Mouse (Mus musculus): ENCODE data around the gene Susd4. TPM values are rescaled to one million over a fixed set of nuclear protein-coding genes. Genes with fewer than 3 reads are reported as not detected.
A peak's percentile ranks its signal among the peaks of the same experiment; 100 is the strongest.

Susd4 gene
- total RNA-seq, 2 experiments from 2014 or later: not detected

DNA sequence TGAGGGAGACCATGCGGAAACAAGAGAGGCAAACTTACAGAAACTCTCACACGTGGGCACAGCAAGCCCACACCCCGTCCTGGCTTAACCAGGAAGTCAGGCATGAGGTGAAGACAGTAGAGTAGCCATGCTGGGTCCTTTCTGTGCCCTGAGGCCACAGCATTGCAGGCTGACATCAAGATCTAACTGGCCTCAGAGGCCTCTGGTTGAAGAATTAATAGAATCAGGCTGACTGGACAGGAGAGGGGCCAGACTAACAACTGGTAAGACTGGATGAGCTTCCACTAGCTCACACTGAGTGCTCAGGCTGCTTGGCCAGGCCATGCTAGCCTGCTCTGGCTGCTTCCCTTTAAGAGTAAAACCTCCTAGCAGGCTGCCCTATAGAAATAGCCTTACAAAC, 145.4 kb downstream of the Susd4 start:
- ATAC-seq (replicated peaks; ENCODE audit: poor library complexity, severe bottlenecking): no peak

DNA sequence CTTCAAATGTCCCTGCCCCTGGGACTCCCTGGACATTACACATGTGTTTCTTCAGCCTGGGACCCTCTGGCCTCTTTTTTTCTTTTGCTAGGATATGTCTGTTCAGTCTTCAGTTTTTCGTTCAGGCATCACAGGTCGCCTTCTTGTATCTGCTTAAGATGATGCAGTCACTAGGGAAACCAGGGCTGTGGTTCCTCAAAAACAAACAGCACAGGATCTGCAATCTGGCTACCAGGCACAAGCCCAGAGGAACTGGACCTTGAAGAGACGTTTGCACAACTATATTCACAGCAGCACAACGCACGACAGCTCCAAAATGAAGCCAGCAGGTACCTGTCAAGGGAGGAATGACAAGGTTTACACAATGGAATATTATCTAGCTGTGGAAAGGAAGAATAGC, 145.9 kb downstream of the Susd4 start:
- ATAC-seq (replicated peaks; ENCODE audit: poor library complexity, severe bottlenecking): peak; percentile 45

DNA sequence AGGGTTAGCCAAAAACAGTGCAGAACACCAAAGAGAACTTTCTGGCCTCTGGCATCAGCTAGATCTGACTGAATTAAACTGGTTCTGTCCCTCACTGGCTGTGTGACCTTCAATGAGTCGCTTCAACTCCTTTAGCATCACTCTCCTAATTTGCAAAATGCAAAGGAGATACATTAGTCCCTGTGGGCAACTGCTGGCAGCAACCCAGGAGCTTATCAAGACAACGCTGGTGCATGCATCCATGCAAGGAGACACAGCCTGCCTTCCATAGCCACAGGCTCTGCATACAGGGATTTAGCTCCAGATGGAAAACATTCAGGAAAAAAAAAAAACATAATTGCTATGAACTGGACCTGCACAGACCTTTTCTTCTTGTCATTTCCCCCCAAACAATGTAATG, 148.9 kb downstream of the Susd4 start:
- no peak for ATAC-seq (replicated peaks; ENCODE audit: poor library complexity, severe bottlenecking)

DNA sequence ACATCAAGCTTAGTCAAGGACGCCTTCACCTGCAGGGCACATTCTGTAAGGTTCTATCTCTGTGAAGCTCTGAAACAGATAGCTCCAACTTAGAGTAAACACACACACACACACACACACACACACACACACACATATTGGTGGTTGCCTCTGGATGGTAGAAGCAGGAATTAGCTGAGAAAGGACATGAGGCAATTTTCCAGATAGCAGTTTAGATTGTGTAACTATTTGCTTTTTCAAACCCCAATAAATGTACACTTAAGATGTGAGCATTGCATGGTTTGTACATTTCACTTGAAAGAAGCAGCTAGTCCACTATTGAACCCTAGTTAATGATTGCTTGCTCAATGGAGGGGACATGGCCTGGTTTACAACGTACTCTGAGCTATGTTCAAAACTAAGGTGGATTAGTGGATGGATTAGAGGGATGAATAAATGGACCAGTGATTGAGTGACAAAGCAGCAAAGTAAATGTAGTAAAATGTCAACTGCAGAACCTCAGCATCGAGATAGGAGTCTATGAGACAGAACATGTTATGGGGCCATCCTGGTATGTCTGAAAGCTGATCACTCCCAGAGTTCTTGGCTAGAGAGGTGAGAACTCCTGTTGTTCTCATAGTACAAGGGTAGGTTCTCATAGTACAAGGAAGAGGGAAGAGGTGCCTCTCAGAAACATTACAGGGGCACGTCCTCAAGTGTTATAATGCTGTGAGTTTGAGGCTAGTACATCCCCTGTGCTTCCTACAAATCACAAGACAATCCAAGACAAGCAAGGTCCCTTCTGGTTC, 150.7 kb downstream of the Susd4 start:
- ATAC-seq (replicated peaks; ENCODE audit: poor library complexity, severe bottlenecking): peak; percentile 26

DNA sequence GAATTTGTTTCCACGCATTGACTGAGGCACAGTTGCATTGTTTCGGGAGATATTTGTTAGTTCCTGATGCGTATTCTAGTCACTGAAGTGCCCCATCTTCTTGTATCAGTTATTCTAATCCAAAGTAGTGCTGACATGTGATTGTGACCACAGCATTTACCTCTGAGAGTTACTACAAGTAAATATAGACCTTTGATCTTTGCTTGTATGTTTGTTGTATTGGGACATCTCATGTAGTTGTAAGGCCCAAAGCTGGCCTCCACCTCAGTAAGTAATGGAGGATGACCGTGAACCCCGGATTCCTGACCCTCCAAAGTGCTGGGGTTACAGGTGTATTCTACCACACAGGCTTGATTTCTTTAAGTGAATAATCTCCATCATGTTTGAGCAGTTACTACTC, 152.5 kb downstream of the Susd4 start:
- ATAC-seq (replicated peaks; ENCODE audit: poor library complexity, severe bottlenecking): no peak

DNA sequence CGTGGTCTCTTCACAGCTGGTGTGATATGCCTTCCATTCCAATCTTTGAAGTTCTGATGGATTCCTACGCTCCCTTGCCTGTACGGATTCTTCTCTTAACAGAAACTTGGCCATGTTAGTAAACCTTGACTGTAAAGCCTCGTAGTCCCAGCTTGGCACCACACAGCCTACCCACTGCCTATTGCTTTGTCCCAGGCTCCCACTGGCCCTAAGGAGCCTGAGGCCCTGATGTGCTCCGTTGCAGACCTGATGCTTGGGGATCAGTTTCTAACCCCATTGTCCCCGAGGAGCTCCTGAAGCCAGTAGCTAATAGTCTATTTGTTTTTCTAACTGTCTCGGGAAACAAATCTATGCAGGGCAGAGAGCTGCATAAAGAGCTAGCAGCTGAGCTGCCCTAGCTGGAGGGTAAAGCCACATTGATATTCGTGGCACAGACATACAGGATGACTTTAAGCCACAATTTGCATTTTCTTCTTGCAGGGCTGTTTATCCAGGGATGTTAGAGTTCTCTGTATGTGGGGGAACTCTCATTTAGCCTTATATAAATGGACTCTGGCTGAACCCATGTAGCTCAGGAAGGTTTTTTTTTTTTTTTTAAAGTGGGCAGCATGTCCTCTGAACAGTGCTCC, 155.2 kb downstream of the Susd4 start:
- ATAC-seq (replicated peaks; ENCODE audit: poor library complexity, severe bottlenecking): no peak

DNA sequence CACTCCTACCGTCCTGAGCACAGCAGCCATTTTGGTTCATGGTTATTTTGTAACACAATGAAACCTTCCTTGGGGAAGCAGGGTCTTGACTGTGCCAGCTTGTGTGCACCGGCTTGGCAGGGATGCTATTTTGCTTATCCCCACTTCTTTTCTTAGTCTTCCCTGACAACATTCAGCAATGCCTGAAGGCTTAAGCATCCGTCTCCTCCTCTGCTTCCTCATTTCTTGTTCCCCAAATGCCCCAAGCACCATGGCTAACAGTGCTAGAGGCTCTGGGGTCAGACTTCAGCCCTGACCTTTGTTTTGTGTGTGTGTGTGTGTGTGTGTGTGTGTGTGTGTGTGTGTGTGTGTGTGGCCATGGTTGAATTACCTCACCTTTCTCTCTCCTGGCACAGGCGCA, 159.2 kb downstream of the Susd4 start:
- ATAC-seq (replicated peaks; ENCODE audit: poor library complexity, severe bottlenecking): peak; percentile 97

DNA sequence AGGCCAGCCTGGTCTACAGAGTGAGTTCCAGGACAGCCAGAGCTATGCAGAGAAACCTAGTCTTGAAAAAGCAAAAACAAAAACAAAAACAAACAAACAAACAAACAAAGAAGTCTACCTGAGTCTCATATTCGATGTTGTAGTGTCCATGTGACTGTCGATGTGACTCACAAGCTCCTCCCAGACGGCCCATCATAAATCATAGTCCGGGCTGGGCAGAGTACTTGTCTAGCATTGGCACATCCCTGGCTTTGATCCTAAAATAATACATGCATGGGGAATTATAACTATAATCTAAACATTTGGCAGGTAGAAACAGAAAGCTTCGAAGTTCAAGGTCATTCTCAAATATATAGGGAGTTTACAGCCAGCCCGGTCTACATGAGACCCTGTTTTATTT, 162.8 kb downstream of the Susd4 start:
- ATAC-seq (replicated peaks; ENCODE audit: poor library complexity, severe bottlenecking): no peak

DNA sequence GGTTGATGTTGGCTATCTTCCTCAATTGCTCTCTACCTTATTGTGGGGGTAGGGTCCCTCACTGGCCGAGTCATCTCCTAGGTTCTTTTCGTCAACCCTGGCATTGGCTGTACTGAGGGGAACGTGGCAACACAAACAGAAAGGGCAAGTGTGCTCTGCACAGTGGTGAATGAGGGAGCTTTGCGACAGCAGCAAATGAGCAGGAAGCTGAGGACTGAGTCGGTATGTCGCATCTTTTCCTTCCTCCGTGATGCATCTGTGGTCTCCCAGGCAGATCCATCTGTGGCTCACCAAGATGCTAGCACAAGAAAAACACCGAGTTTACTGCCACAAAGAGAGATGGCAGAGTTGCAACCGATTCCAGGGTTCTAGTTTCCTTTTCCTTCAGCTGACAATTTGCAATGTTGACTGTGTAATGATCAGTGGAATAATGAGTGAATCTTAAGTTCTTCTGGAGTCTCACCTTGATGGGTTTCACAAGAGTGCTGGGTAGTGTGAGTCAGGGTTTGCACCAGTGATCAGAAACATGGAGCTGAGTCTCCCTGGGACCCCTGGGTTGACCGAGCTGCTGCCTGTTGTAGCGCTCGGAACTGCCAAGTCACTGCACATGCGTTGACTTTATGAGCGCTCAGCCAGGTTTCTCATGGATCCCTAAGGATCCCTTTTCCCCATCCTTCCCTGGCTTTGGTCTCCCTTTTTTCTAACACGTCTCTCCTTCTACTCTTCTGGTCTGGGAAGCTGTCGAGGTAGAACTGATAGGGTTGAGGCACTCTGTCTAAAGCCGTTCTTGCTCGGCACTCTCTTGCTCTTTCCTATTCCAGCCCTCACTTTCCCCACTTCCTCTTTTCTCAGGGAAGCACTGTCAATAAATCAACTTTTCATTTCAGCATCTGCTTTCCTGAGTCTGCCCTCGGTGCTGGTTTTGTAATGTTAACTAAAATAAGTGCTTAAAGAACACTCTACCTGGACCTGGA, 164.5 kb downstream of the Susd4 start:
- ATAC-seq (replicated peaks; ENCODE audit: poor library complexity, severe bottlenecking): peak; percentile 87

DNA sequence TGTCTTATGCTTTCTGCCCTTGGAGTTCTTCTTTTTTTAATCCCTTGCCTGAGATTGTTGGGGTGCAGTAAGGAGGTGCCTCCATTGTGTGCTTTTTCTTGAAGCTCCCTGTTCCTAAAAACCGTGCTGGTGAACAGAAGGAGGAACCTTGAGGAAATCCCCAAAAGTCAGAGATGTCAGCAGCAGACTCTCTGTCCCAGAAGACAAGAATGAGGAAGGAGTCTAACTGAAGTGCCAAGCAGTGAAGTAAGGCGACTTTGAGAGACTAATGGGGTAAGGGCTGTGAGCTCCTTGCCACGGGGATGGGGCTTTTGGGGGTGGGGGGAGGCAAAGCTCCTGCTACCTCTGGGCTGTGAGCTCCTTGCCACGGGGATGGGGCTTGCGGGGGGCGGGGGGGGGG, 171.8 kb downstream of the Susd4 start:
- ATAC-seq (replicated peaks; ENCODE audit: poor library complexity, severe bottlenecking): peak; percentile 82

DNA sequence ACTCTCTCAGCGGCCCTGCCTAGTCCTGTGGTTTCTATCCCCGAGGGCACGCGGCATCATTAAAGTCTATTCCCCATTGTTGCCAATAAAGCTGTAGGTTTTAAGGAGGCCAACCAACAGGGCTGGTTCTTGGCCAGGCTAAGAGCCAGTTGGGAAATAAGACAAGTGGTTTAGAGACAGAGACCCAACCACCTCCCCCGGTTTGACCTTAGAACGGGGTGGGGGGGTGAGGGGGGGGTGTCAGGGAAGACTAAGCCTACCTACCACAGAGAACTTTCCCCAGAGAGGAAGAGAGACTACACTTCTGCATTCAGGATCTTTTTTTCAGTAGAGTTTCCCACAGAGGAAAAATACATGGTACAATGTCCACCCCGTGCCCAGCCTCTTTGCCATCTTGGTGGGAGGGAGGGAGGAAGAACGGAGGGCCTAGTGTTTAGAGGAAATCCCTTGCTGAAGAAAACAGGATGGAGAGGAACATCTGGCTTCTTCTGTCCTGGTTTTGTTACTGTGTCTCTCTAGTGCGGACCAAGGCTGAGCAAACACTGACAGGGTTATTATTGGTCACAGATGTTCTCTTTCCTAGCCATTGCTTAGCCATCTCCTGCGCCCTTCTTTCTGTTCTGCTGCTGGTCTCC, 173.9 kb downstream of the Susd4 start:
- ATAC-seq (replicated peaks; ENCODE audit: poor library complexity, severe bottlenecking): peak; percentile 65

DNA sequence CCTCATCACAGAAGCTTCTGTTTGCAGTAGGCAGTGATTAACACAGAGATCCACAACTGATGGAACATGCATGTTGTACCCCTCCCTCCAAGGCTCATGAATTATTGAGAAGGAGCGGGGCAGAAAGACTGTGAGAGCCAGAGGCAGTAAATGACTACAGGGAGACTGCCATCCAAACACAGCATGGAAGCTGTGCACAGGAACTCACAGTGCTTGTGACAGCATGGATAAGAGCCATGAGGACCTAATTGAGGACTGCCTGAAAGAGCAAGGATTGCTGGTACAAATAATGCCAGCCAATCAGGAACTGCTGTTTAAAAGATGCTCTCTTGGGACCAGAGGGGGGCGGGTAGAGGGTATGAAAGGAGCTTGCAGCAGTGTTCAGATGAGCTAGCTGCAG, 178.3 kb downstream of the Susd4 start:
- no peak for ATAC-seq (replicated peaks; ENCODE audit: poor library complexity, severe bottlenecking)

DNA sequence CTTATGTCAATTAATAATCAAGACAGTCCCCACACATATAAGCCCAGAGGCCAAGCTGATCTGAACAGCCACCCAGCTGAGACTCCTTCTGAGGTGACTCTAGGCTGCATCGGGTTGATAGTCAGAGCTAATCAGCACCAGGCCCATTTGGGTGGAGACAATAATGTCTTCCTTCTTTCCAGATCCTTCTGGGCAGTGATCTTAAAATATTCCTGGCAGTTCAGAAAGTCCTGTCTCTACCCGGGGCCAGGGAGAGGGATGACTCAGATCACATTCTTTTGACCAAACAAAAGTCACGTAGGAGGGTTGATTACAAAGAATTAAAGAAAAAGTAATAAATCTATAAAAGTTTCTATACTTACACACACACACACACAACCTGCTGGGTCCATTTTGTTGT, 180.3 kb downstream of the Susd4 start:
- no peak for ATAC-seq (replicated peaks; ENCODE audit: poor library complexity, severe bottlenecking)

DNA sequence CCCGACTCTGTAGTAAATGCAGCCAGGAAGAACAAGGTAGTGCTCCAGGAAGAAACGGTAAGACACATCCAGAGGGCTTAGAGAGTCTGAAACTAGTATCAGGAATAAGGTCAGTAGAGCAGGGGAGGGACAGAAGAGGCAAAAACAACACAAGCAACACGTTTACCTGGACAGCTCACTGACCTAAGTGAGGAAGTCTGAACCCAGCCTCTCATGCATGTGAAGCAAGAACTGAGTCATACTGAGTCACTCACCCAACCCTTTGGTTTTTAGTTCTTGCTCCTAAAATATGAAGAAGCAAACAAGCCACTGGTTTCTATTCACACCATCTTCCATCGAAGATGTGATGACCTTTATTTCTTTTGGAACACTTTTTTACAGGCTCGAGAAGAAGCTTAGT, 181.0 kb downstream of the Susd4 start:
- ATAC-seq (replicated peaks; ENCODE audit: poor library complexity, severe bottlenecking): peak; percentile 89

DNA sequence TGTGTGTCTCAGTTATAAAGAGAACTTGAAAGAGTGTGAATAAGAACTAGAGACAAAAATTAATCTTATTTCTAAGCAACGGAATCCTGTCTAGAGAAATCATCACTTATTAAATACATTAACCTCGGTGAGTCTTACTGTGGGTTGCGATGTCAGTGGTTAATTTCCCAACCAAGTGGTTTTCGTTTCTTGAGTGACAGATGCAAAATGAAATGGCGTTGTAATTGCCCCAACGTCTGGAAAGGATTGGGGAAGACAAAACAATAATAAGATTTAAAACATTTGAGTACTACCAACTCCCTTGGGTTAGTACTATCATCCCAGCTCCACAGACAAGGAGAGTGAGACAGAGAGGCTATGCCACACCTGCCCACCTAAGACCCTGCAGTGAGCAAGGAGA, 181.9 kb downstream of the Susd4 start:
- ATAC-seq (replicated peaks; ENCODE audit: poor library complexity, severe bottlenecking): peak; percentile 75

Other genes starting within 250 kb of the Susd4 start
- 5.2 and 18.1 TPM in 2 replicates for gene Capn2, start 246.3 kb upstream of the Susd4 start, total RNA-seq (2014; fragmentation: Nextera tagmentation)
- 8.6 and 9.0 TPM in 2 replicates for gene Capn2, start 246.3 kb upstream of the Susd4 start, total RNA-seq (2017)
- gene Capn8, start 198.9 kb upstream of the Susd4 start, total RNA-seq (2014; fragmentation: Nextera tagmentation): not detected in 2 replicates
- gene Capn8, start 198.9 kb upstream of the Susd4 start, total RNA-seq (2017): not detected in 2 replicates
- gene Ccdc185, start 14.7 kb upstream of the Susd4 start, total RNA-seq (2014; fragmentation: Nextera tagmentation): not detected in 2 replicates
- gene Ccdc185, start 14.7 kb upstream of the Susd4 start, total RNA-seq (2017): not detected in 2 replicates
- gene Tlr5, start 190.9 kb downstream of the Susd4 start, total RNA-seq (2014; fragmentation: Nextera tagmentation): 1.1 and 1.5 TPM in 2 replicates
- gene Tlr5, start 190.9 kb downstream of the Susd4 start, total RNA-seq (2017): 0.60 and 0.82 TPM in 2 replicates